Mouse (Mus musculus) spleen, postnatal 36 days (tissue): ENCODE results near the gene Chtf18.
"Not testable (repeated sequence)": the region's sequence is repeated elsewhere in the genome, so short reads cannot be mapped to it uniquely, and the experiment has no call there.

ENCODE experiments used
- DNase-seq, 2 experiments: peaks; one replicate each; pipeline ENCODE4 v3.0.0; 2022; ENCODE audit warnings: low spot score in 2 of 2, mixed read lengths in 1 of 2

Chtf18 gene

GRCm38 (mm10) chr17:25727265-25728008 lies at the start of gene Chtf18, which contains the start of gene Rpusd1:
Gene Chtf18 (minus strand): TSS chr17:25727419.
Gene Rpusd1 (plus strand): TSS chr17:25727670.
- peak; percentile 99 to 100 for DNase-seq

- DNase-seq, result no peak
These were observed 48.3 kb upstream of the Chtf18 start for GRCm38 (mm10) chr17:25775318-25776062.

GRCm38 (mm10) chr17:25773549-25774120 lies 46.4 kb upstream of the Chtf18 start, which contains the start of gene Narfl:
Gene Narfl (plus strand): TSS chr17:25773776.
- DNase-seq, result peak; percentile 92 to 95

DNA sequence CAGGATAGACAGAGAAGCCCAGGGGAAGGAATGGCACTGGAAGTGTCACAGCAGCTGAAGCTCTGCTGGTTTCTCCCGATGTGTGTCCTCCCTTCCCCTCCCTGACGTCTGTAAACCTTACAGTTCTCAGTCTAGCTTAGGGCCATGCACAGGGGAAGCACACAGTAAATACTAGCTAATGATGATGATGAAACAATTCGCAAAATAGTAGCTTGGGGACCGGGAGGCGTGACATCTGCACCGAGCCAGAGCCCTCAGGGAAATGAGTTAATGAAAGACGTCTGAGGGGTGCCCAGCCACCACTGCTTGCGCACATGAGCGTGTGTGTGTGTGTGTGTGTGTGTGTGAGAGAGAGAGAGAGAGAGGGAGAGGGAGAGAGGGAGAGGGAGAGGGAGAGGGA lies 42.1 kb upstream of the Chtf18 start:
- no peak for DNase-seq

- DNase-seq, result no peak
These were observed 38.7 kb upstream of the Chtf18 start for GRCm38 (mm10) chr17:25765886-25766285.

- no peak for DNase-seq
These were observed 35.4 kb upstream of the Chtf18 start for GRCm38 (mm10) chr17:25762591-25762990.

DNA sequence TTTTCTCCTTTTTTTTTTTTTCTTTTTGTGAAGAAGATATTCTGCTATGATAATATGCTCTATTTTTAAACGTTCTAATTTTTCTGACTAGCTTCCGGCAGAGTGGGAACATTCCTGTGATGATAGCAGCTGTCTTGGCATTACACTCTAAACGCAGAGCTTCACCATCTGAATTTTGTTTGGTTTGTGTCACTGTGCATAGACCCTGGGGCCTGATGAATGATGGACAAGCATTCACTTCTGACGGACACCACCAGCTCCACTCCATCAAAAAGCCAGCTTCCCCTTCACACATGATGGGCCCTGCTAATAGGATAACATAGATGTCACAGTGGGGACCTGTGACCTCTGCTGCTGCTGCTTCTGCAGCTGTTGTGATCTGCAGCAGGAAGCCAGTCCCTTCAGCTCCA lies 34.3 kb upstream of the Chtf18 start:
- DNase-seq, result no peak

- DNase-seq, result no peak
These were observed 32.9 kb upstream of the Chtf18 start for GRCm38 (mm10) chr17:25760148-25760547.

GRCm38 (mm10) chr17:25757691-25758090 lies 30.5 kb upstream of the Chtf18 start:
- DNase-seq, result no peak

DNA sequence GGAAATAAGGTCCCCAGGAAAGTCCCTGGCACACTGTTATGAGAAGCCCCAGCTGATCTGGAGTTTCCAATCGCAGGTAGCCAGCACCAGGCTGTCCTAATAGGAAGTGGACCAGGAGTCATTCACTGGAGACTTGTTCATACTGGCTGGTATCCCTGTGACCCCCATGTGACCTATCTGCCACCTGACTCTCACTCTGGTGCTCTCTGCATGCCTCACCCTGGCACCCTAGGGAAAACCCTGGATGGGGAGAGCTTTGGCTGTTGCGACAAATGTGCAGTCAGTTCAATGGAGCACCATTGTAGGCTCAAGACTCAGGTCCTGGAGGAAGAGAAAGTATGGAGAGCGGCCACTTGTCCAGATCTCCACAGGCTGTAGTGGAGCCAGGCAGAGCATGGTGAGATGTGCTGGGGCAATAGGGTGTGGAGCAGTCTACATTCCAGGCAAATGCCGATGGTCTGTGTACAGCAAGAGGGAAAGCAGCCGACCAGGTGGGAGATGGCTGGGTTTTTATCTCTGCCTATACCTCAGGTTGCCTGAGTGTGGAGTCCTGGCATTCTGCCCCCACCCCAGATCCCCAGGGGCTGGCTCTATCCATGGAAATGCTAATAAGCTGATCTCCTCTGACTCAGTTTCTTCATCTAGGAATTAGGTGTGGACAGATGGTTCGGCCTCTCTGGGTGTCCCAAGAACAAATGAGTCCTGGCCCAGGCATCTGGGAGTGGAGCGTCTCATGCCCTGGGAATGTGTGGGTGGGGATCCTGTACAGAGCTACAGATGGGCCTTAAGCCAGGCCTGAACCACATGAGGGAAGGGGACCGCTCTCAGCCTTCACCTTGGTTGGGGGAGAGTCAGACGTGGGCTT lies 29.4 kb upstream of the Chtf18 start:
- DNase-seq, result no peak

- DNase-seq, result no peak
These were observed 28.6 kb upstream of the Chtf18 start for GRCm38 (mm10) chr17:25755627-25756377.

DNA sequence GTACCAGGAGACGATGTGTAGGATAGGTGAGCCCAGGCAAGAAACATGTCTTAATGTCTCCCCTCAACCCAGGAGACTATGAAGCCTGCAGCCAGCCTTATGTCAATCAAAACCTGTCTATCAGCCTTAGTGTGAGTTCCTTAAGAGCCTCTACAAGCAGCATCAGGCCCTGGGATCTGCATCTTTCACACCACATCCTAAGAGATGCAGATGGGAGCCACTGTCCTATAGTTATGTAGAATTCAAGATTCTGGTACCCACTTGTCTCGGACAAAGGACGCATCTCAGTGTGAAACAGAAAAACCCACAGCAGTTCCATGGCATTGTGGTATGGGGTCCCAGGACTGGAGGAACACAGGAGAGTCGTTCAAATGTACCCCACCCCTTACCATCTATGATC lies 27.9 kb upstream of the Chtf18 start:
- no peak for DNase-seq

DNA sequence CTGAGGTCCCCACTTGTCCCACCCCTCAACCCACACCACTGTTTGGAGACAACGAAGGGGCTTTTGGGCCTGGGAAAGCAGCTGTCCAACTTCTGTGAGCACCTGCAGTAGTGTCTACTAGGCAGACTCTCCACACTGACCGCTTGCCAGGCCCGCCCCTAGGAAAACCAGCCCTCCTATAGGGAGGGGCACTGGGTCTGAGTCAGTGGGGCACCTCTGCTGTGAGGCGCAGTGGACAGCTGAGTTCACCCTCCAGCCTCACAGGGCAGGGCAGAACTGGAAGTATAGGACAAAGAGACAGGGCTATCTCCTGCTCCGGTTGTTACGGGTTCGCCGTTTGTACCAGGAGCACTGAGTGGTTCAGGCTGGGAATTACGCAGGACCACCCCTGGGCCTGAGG lies 27.0 kb upstream of the Chtf18 start, which contains the start of gene Msln:
Gene Msln (minus strand): TSS at position 138 of the 400 bp plus-strand sequence.
- DNase-seq, result no peak

- no peak for DNase-seq
These were observed 24.2 kb upstream of the Chtf18 start for GRCm38 (mm10) chr17:25751446-25751845.

- no peak for DNase-seq
These were observed 22.1 kb upstream of the Chtf18 start for GRCm38 (mm10) chr17:25749314-25749713.

GRCm38 (mm10) chr17:25748238-25748637 lies 21.0 kb upstream of the Chtf18 start:
- DNase-seq, result no peak

GRCm38 (mm10) chr17:25744311-25744710 lies 17.1 kb upstream of the Chtf18 start:
- no peak for DNase-seq

- DNase-seq, result no peak
These were observed 16.6 kb upstream of the Chtf18 start for GRCm38 (mm10) chr17:25743831-25744230.

GRCm38 (mm10) chr17:25741471-25741870 lies 14.3 kb upstream of the Chtf18 start:
- not testable (repeated sequence) for DNase-seq

DNA sequence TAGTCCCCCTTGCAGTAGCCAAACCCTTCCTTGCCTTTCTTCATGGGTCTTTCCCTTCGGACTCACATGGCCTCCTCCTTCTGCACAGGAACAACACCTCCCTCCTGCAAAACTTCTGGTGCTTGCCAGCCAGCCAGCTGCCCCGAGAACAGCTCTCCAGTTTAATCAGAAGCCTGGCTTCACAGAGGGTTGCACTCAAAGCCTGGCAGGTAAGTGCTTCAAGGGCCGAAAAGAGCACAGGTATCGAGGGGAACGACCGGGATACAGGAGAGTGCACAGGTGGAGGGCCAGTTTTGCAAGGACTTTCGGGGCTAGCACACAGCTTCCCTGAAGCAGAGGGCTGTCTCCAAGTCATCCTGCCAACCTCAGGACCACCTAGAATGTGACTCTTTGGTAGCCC lies 11.6 kb upstream of the Chtf18 start:
- DNase-seq, result no peak

- DNase-seq, result no peak
These were observed 8.5 kb upstream of the Chtf18 start, which contains the start of gene Mslnl for GRCm38 (mm10) chr17:25735745-25736144. Gene Mslnl (plus strand): TSS chr17:25736042.
